Mouse (Mus musculus): ENCODE measurements at regions not wholly inside any gene's neighbourhood (a gene's known extent, or its start where the extent isn't known, plus 50 kb on each side); places are given as distances from the start of the nearest gene placed in this dataset.
"Not testable (repeated sequence)": the region's sequence is repeated elsewhere in the genome, so short reads cannot be mapped to it uniquely, and the experiment has no call there.

- peak; percentile 23; the same call in 1 of the 2 replicates for TF ChIP-seq CTCF (IDR thresholded peaks at IDR 0.05; ENCODE audit: low read depth)
- TF ChIP-seq EP300 (IDR thresholded peaks at IDR 0.05; ENCODE audit: low read depth) = not testable (repeated sequence)
Measured at GRCm38 (mm10) chrX:94844110-94844779, 119.9 kb downstream of the Zxdb start.
